Mouse (Mus musculus): ENCODE results near the gene Ahnak. TPM values are rescaled to one million over a fixed set of nuclear protein-coding genes. Genes with fewer than 3 reads are reported as not detected.

Gene Ahnak
- polyA plus RNA-seq, 1 experiment from 2014 or later, result 3.5 TPM

- WGBS (ENCODE audit: insufficient replicate concordance), result 67% methylated on average over 4 of the region's 4 CpGs
- no peak overlapping the region for H3K27ac ChIP-seq (ENCODE audit: low read depth)
- no peak for DNase-seq
- H3K4me1 ChIP-seq (ENCODE audit: insufficient read depth), result peaks cover 9% of the 10 kb centered on the region
- TF ChIP-seq CTCF (IDR thresholded peaks at IDR 0.05; ENCODE audit: low read depth) (no peak), EP300 (IDR thresholded peaks at IDR 0.05; ENCODE audit: low read depth) (no peak)
- H3K9ac ChIP-seq (replicated peaks), result no peak overlapping the region
- H3K4me2 ChIP-seq (ENCODE audit: low read depth, low read length), result no peak overlapping the region
- no peaks in the 10 kb centered on the region for H3K9me3 ChIP-seq (ENCODE audit: low read length)
- no peak for ATAC-seq
- no peak overlapping the region for H3K4me3 ChIP-seq (ENCODE audit: low read depth, low read length)
- H3K27me3 ChIP-seq (ENCODE audit: insufficient read depth, low read length), result no peaks in the 10 kb centered on the region
- no peaks in the 10 kb centered on the region for H3K36me3 ChIP-seq (replicated peaks; ENCODE audit: insufficient read depth, low read length)
Measured at GRCm38 (mm10) chr19:9039266-9039665, 50.2 kb downstream of the Ahnak start.

GRCm38 (mm10) chr19:9039928-9040327 lies 50.8 kb downstream of the Ahnak start:
- H3K27ac ChIP-seq (ENCODE audit: low read depth), result no peak overlapping the region
- H3K4me2 ChIP-seq (ENCODE audit: low read depth, low read length), result no peak overlapping the region
- TF ChIP-seq EP300 (IDR thresholded peaks at IDR 0.05; ENCODE audit: low read depth), result no peak
- TF ChIP-seq CTCF (IDR thresholded peaks at IDR 0.05; ENCODE audit: low read depth), result no peak
- no peaks in the 10 kb centered on the region for H3K36me3 ChIP-seq (replicated peaks; ENCODE audit: insufficient read depth, low read length)
- H3K4me3 ChIP-seq (ENCODE audit: low read depth, low read length), result no peak overlapping the region
- no peak overlapping the region for H3K9ac ChIP-seq (replicated peaks)
- no peaks in the 10 kb centered on the region for H3K9me3 ChIP-seq (ENCODE audit: low read length)
- DNase-seq, result no peak
- H3K4me1 ChIP-seq (ENCODE audit: insufficient read depth), result peaks cover 16% of the 10 kb centered on the region
- H3K27me3 ChIP-seq (ENCODE audit: insufficient read depth, low read length), result no peaks in the 10 kb centered on the region
- WGBS (ENCODE audit: insufficient replicate concordance), result 42% methylated on average over 7 of the region's 7 CpGs
- no peak for ATAC-seq

- H3K4me2 ChIP-seq (ENCODE audit: low read depth, low read length), result no peak overlapping the region
- H3K9ac ChIP-seq (replicated peaks), result no peak overlapping the region
- no peaks in the 10 kb centered on the region for H3K36me3 ChIP-seq (replicated peaks; ENCODE audit: insufficient read depth, low read length)
- ATAC-seq (no peak), DNase-seq (no peak)
- WGBS (ENCODE audit: insufficient replicate concordance), result 74% methylated on average over 6 of the region's 6 CpGs
- H3K9me3 ChIP-seq (ENCODE audit: low read length), result no peaks in the 10 kb centered on the region
- H3K27ac ChIP-seq (ENCODE audit: low read depth), result peak overlapping the region; percentile 1; the same call in 1 of the 2 replicates
- peaks cover 16% of the 10 kb centered on the region for H3K4me1 ChIP-seq (ENCODE audit: insufficient read depth)
- H3K27me3 ChIP-seq (ENCODE audit: insufficient read depth, low read length), result no peaks in the 10 kb centered on the region
- no peak overlapping the region for H3K4me3 ChIP-seq (ENCODE audit: low read depth, low read length)
- no peak for TF ChIP-seq EP300 (IDR thresholded peaks at IDR 0.05; ENCODE audit: low read depth)
- no peak for TF ChIP-seq CTCF (IDR thresholded peaks at IDR 0.05; ENCODE audit: low read depth)
Measured at GRCm38 (mm10) chr19:9040649-9041048, 51.6 kb downstream of the Ahnak start.

- H3K4me2 ChIP-seq (ENCODE audit: low read depth, low read length), result no peak overlapping the region
- peak overlapping the region; percentile 1; the same call in 1 of the 2 replicates for H3K27ac ChIP-seq (ENCODE audit: low read depth)
- H3K4me3 ChIP-seq (ENCODE audit: low read depth, low read length), result no peak overlapping the region
- H3K36me3 ChIP-seq (replicated peaks; ENCODE audit: insufficient read depth, low read length), result no peaks in the 10 kb centered on the region
- TF ChIP-seq CTCF (IDR thresholded peaks at IDR 0.05; ENCODE audit: low read depth) (no peak), EP300 (IDR thresholded peaks at IDR 0.05; ENCODE audit: low read depth) (no peak)
- H3K27me3 ChIP-seq (ENCODE audit: insufficient read depth, low read length), result no peaks in the 10 kb centered on the region
- peaks cover 16% of the 10 kb centered on the region for H3K4me1 ChIP-seq (ENCODE audit: insufficient read depth)
- ATAC-seq, result no peak
- no peak overlapping the region for H3K9ac ChIP-seq (replicated peaks)
- H3K9me3 ChIP-seq (ENCODE audit: low read length), result no peaks in the 10 kb centered on the region
- no peak for DNase-seq
Measured at GRCm38 (mm10) chr19:9041074-9041473, 52.0 kb downstream of the Ahnak start.

- H3K4me3 ChIP-seq (ENCODE audit: low read depth, low read length), result no peak overlapping the region
- H3K27ac ChIP-seq (ENCODE audit: low read depth), result no peak overlapping the region
- no peaks in the 10 kb centered on the region for H3K27me3 ChIP-seq (ENCODE audit: insufficient read depth, low read length)
- H3K9ac ChIP-seq (replicated peaks), result no peak overlapping the region
- H3K9me3 ChIP-seq (ENCODE audit: low read length), result no peaks in the 10 kb centered on the region
- TF ChIP-seq CTCF (IDR thresholded peaks at IDR 0.05; ENCODE audit: low read depth) (no peak), EP300 (IDR thresholded peaks at IDR 0.05; ENCODE audit: low read depth) (no peak)
- 86% methylated on average over 1 of the region's 1 CpGs for WGBS (ENCODE audit: insufficient replicate concordance)
- no peak overlapping the region for H3K4me2 ChIP-seq (ENCODE audit: low read depth, low read length)
- DNase-seq (no peak), ATAC-seq (no peak)
- H3K36me3 ChIP-seq (replicated peaks; ENCODE audit: insufficient read depth, low read length), result no peaks in the 10 kb centered on the region
- peaks cover 24% of the 10 kb centered on the region for H3K4me1 ChIP-seq (ENCODE audit: insufficient read depth)
Measured at GRCm38 (mm10) chr19:9043123-9043522, 54.0 kb downstream of the Ahnak start.

GRCm38 (mm10) chr19:9044291-9044690 lies 55.2 kb downstream of the Ahnak start:
- H3K4me3 ChIP-seq (ENCODE audit: low read depth, low read length), result no peak overlapping the region
- 59% methylated on average over 4 of the region's 4 CpGs for WGBS (ENCODE audit: insufficient replicate concordance)
- H3K9ac ChIP-seq (replicated peaks), result no peak overlapping the region
- H3K27ac ChIP-seq (ENCODE audit: low read depth), result no peak overlapping the region
- H3K9me3 ChIP-seq (ENCODE audit: low read length), result peaks cover 3% of the 10 kb centered on the region; the same call in 1 of the 2 replicates
- DNase-seq (no peak), ATAC-seq (no peak)
- H3K4me1 ChIP-seq (ENCODE audit: insufficient read depth), result peaks cover 24% of the 10 kb centered on the region
- H3K36me3 ChIP-seq (replicated peaks; ENCODE audit: insufficient read depth, low read length), result no peaks in the 10 kb centered on the region
- H3K4me2 ChIP-seq (ENCODE audit: low read depth, low read length), result no peak overlapping the region
- TF ChIP-seq CTCF (IDR thresholded peaks at IDR 0.05; ENCODE audit: low read depth) (no peak), EP300 (IDR thresholded peaks at IDR 0.05; ENCODE audit: low read depth) (no peak)
- no peaks in the 10 kb centered on the region for H3K27me3 ChIP-seq (ENCODE audit: insufficient read depth, low read length)
